14 mouse cellular contexts compared by ENCODE assay signal in genomic region chr10:127524646-127525255, GRCm38 (mm10). TPM values are rescaled to one million over a fixed set of nuclear protein-coding genes. Genes with fewer than 3 reads are reported as not detected.
DNase-seq lines count a peak whose midpoint lies in the region; ATAC-seq lines count a peak whose summit lies in the region.
"Had no signal": no experiment of that assay in that cellular context is flagged by ENCODE, and none has a peak within 500 bp of the region (broad histone marks: within the 10 kb centered on the region; RNA-seq: fewer than 3 reads in every experiment).

No protein-coding gene starts in this region.

- peaks cover 12% of the 10 kb centered on the region for H3K36me3 ChIP-seq in forebrain, embryonic 10.5 days (replicated peaks)
- H3K36me3 ChIP-seq in forebrain, embryonic 16.5 days (ENCODE audit: control insufficient read depth, insufficient read depth): no peaks in the 10 kb centered on the region
- peaks cover 12% of the 10 kb centered on the region for H3K36me3 ChIP-seq in embryonic facial prominence, embryonic 12.5 days
- H3K36me3 ChIP-seq in hindbrain, embryonic 16.5 days (ENCODE audit: control insufficient read depth, insufficient read depth, low read length): no peaks in the 10 kb centered on the region

- ATAC-seq in forebrain, embryonic 16.5 days: no peak
- no peak for ATAC-seq in embryonic facial prominence, embryonic 12.5 days (ENCODE audit: insufficient number of reproducible peaks, insufficient read depth, low FRiP score, low TSS enrichment)
- ATAC-seq in hindbrain, embryonic 16.5 days: no peak
- ATAC-seq: intestine, embryonic 16.5 days had no signal

- no peak overlapping the region for H3K4me2 ChIP-seq in forebrain, embryonic 16.5 days (ENCODE audit: low read length)
- peak overlapping the region; percentile 33 for H3K4me2 ChIP-seq in embryonic facial prominence, embryonic 12.5 days (replicated peaks)
- 0 out of 2 replicates have a peak overlapping the region, but pooled peaks have one; percentile 25 for H3K4me2 ChIP-seq in hindbrain, embryonic 16.5 days (ENCODE audit: low read length)
- H3K4me2 ChIP-seq: liver, embryonic 13.5 days had no signal

- H3K4me3 ChIP-seq in forebrain, embryonic 10.5 days: peak overlapping the region; percentile 42
- no peak overlapping the region for H3K4me3 ChIP-seq in forebrain, embryonic 16.5 days (replicated peaks; ENCODE audit: low read length)
- H3K4me3 ChIP-seq in embryonic facial prominence, embryonic 12.5 days: peak overlapping the region; percentile 13; the same call in 1 of the 2 replicates
- no peak overlapping the region for H3K4me3 ChIP-seq in hindbrain, embryonic 16.5 days (ENCODE audit: low read length)
- H3K4me3 ChIP-seq: heart, adult 2 months; liver, embryonic 13.5 days; megakaryocyte, embryonic 14.5 days had no signal

- H3K27me3 ChIP-seq in forebrain, embryonic 10.5 days (ENCODE audit: poor library complexity, severe bottlenecking): peaks cover 85% of the 10 kb centered on the region
- H3K27me3 ChIP-seq in forebrain, embryonic 16.5 days (replicated peaks; ENCODE audit: control insufficient read depth, insufficient read depth, low read length): peaks cover 40% of the 10 kb centered on the region
- peaks cover 66% of the 10 kb centered on the region for H3K27me3 ChIP-seq in embryonic facial prominence, embryonic 12.5 days
- H3K27me3 ChIP-seq in hindbrain, embryonic 16.5 days (replicated peaks; ENCODE audit: control insufficient read depth, insufficient read depth, low read length): peaks cover 21% of the 10 kb centered on the region

- peaks cover 83% of the 10 kb centered on the region for H3K4me1 ChIP-seq in forebrain, embryonic 10.5 days
- H3K4me1 ChIP-seq in forebrain, embryonic 16.5 days (replicated peaks; ENCODE audit: control insufficient read depth, insufficient read depth, low read length): peaks cover 46% of the 10 kb centered on the region
- peaks cover 49% of the 10 kb centered on the region for H3K4me1 ChIP-seq in embryonic facial prominence, embryonic 12.5 days
- peaks cover 56% of the 10 kb centered on the region for H3K4me1 ChIP-seq in hindbrain, embryonic 16.5 days (ENCODE audit: control insufficient read depth, insufficient read depth, low read depth, low read length)

- H3K27ac ChIP-seq in forebrain, embryonic 10.5 days: peak overlapping the region; percentile 32; the same call in 1 of the 2 replicates
- H3K27ac ChIP-seq in forebrain, embryonic 16.5 days (ENCODE audit: low read length): no peak overlapping the region
- no peak overlapping the region for H3K27ac ChIP-seq in embryonic facial prominence, embryonic 12.5 days
- H3K27ac ChIP-seq in hindbrain, embryonic 16.5 days (ENCODE audit: low read depth, low read length): no peak overlapping the region; the same call in 1 of the 2 replicates
- H3K27ac ChIP-seq: heart, adult 2 months; liver, embryonic 13.5 days had no signal

- peaks cover 3% of the 10 kb centered on the region; the same call in 1 of the 2 replicates for H3K9me3 ChIP-seq in forebrain, embryonic 10.5 days
- no peaks in the 10 kb centered on the region for H3K9me3 ChIP-seq in forebrain, embryonic 16.5 days (ENCODE audit: control insufficient read depth, low read length)
- no peaks in the 10 kb centered on the region for H3K9me3 ChIP-seq in embryonic facial prominence, embryonic 12.5 days
- H3K9me3 ChIP-seq in hindbrain, embryonic 16.5 days (ENCODE audit: control insufficient read depth, low read length): no peaks in the 10 kb centered on the region
- H3K9me3 ChIP-seq: liver, embryonic 13.5 days; megakaryocyte, embryonic 14.5 days had no signal

- no peak for DNase-seq in forebrain, embryonic 10.5 days (ENCODE audit: extremely low spot score, low spot score)
- DNase-seq in neural tube, embryonic 10.5 days (ENCODE audit: extremely low spot score, low spot score): peak; percentile 35
- no peak for DNase-seq in lung, postnatal 25 days (ENCODE audit: low spot score)
- DNase-seq in lung, postnatal 14 days: no peak
- DNase-seq in cerebellum, adult 9-10 months: no peak
- DNase-seq: adrenal gland, postnatal 14 days; cerebellum, adult 18-20 months; heart, adult 2 months; liver, embryonic 13.5 days had no signal

- H3K9ac ChIP-seq in forebrain, embryonic 16.5 days (replicated peaks; ENCODE audit: low read depth, low read length): no peak overlapping the region
- no peak overlapping the region for H3K9ac ChIP-seq in embryonic facial prominence, embryonic 12.5 days
- peak overlapping the region; percentile 4; the same call in 1 of the 2 replicates for H3K9ac ChIP-seq in hindbrain, embryonic 16.5 days (ENCODE audit: low read depth, low read length)
- H3K9ac ChIP-seq: liver, embryonic 13.5 days had no signal

- under 1% methylated on average over 23 of the region's 23 CpGs for WGBS in forebrain, embryonic 10.5 days
- 2% methylated on average over 22 of the region's 23 CpGs for WGBS in forebrain, embryonic 16.5 days
- WGBS in embryonic facial prominence, embryonic 12.5 days: 2% methylated on average over 23 of the region's 23 CpGs
- WGBS in hindbrain, embryonic 16.5 days: 5% methylated on average over 23 of the region's 23 CpGs

RNA-seq across cellular contexts. Expression of gene Shmt2, which starts 2.5 kb away (rescaled TPM):
- 124 and 129 TPM in 2 replicates for polyA plus RNA-seq in forebrain, embryonic 10.5 days (2016; fragmentation: Nextera tagmentation; extraction: Ambion mirVana)
- polyA plus RNA-seq in forebrain, embryonic 16.5 days (2015; fragmentation: Nextera tagmentation; extraction: Ambion mirVana): 78.9 and 80.4 TPM in 2 replicates
- polyA plus RNA-seq in embryonic facial prominence, embryonic 12.5 days (2016; fragmentation: Nextera tagmentation; extraction: Ambion mirVana): 82.4 and 88.2 TPM in 2 replicates
- polyA plus RNA-seq in hindbrain, embryonic 16.5 days (2015; fragmentation: Nextera tagmentation; extraction: Ambion mirVana): 52.8 and 59.3 TPM in 2 replicates

RNA-seq across cellular contexts. Expression of gene Nxph4, which starts 9.6 kb away (rescaled TPM):
- 3.0 and 9.5 TPM in 2 replicates for polyA plus RNA-seq in forebrain, embryonic 10.5 days (2016; fragmentation: Nextera tagmentation; extraction: Ambion mirVana)
- 32.5 and 36.0 TPM in 2 replicates for polyA plus RNA-seq in forebrain, embryonic 16.5 days (2015; fragmentation: Nextera tagmentation; extraction: Ambion mirVana)
- 6.5 and 8.0 TPM in 2 replicates for polyA plus RNA-seq in embryonic facial prominence, embryonic 12.5 days (2016; fragmentation: Nextera tagmentation; extraction: Ambion mirVana)
- polyA plus RNA-seq in hindbrain, embryonic 16.5 days (2015; fragmentation: Nextera tagmentation; extraction: Ambion mirVana): 129 and 136 TPM in 2 replicates

RNA-seq across cellular contexts. Expression of gene Ndufa4l2, which starts 10.0 kb away (rescaled TPM):
- polyA plus RNA-seq in forebrain, embryonic 10.5 days (2016; fragmentation: Nextera tagmentation; extraction: Ambion mirVana): 2.6 and 2.9 TPM in 2 replicates
- polyA plus RNA-seq in forebrain, embryonic 16.5 days (2015; fragmentation: Nextera tagmentation; extraction: Ambion mirVana): 17.6 and 21.3 TPM in 2 replicates
- 2.9 and 3.4 TPM in 2 replicates for polyA plus RNA-seq in embryonic facial prominence, embryonic 12.5 days (2016; fragmentation: Nextera tagmentation; extraction: Ambion mirVana)
- polyA plus RNA-seq in hindbrain, embryonic 16.5 days (2015; fragmentation: Nextera tagmentation; extraction: Ambion mirVana): 23.2 and 29.5 TPM in 2 replicates

RNA-seq across cellular contexts. Expression of gene Stac3, which starts 23.3 kb away (rescaled TPM):
- 0.30 and 0.41 TPM in 2 replicates for polyA plus RNA-seq in forebrain, embryonic 10.5 days (2016; fragmentation: Nextera tagmentation; extraction: Ambion mirVana)
- 0.98 and 1.8 TPM in 2 replicates for polyA plus RNA-seq in forebrain, embryonic 16.5 days (2015; fragmentation: Nextera tagmentation; extraction: Ambion mirVana)
- polyA plus RNA-seq in embryonic facial prominence, embryonic 12.5 days (2016; fragmentation: Nextera tagmentation; extraction: Ambion mirVana): 5.9 and 7.9 TPM in 2 replicates
- polyA plus RNA-seq in hindbrain, embryonic 16.5 days (2015; fragmentation: Nextera tagmentation; extraction: Ambion mirVana): 2.0 and 3.3 TPM in 2 replicates

Comparison
In these comparisons a context has a peak if more than half of its experiments do, and no peak if none do; other contexts are left out.
1. H3K4me3 ChIP-seq: peak in forebrain, embryonic 10.5 days (single experiment) and embryonic facial prominence, embryonic 12.5 days (single experiment); none in forebrain, embryonic 16.5 days (single experiment) and hindbrain, embryonic 16.5 days (single experiment).